Mouse (Mus musculus) cortical plate, adult 2 months (tissue): ENCODE data around the gene Brk1.

Experiments used
- CTCF ChIP-seq: fragments of 200-500 bp; IDR thresholded peaks from 2 replicates; pipeline ENCODE4 v1.5.1; 2011; ENCODE audit warnings: mild to moderate bottlenecking, control low read depth, low read length; ENCODE audit not compliant: insufficient read depth; ENCODE audit errors: extremely low read depth
- POLR2A ChIP-seq: fragments of 200-500 bp; IDR thresholded peaks from 2 replicates; pipeline ENCODE4 v1.6.1; 2011; ENCODE audit warnings: mild to moderate bottlenecking, low read length, control low read depth; ENCODE audit not compliant: insufficient read depth; ENCODE audit errors: extremely low read depth

GRCm38 (mm10) chr6:113586466-113587183 is 17.9 kb upstream of the Brk1 start:
- TF ChIP-seq POLR2A (no peak), CTCF (peak; percentile 20; the same call in 1 of the 2 replicates)
